Mouse (Mus musculus) gastrocnemius, postnatal 10 days (tissue): ENCODE results near the gene Sbds. TPM values are rescaled to one million over a fixed set of nuclear protein-coding genes. Genes with fewer than 3 reads are reported as not detected.

Experiments used
- DNase-seq: peaks from one replicate; pipeline ENCODE4 v3.0.0; 2021; ENCODE audit warnings: mixed read lengths
- long read RNA-seq, 2 experiments: library from polyadenylated mRNA; stranded (forward); transcript quantifications; one replicate each; pipeline ENCODE4 v2.0.0; 2021
- total RNA-seq, 2 experiments: library from RNA; stranded (reverse); gene quantifications; 2 replicates each; pipeline ENCODE4 v1.2.3; 2021

The Sbds gene
- total RNA-seq = 10 to 100 TPM; 25.8 to 31.6 TPM
- long read RNA-seq, experiment 1, transcript Sbds-201 (5 exons, 1,548 nt) = major isoform, 43 of 45 reads
- long read RNA-seq, experiment 1, partial matches to known transcripts = 0 of 45 reads
- long read RNA-seq, experiment 1, other reads (novel, unspliced or antisense) = 1 of 45 reads
- long read RNA-seq, experiment 2, transcript Sbds-201 (5 exons, 1,548 nt) = major isoform, 39 of 42 reads
- long read RNA-seq, experiment 2, partial matches to known transcripts = 2 of 42 reads
- long read RNA-seq, experiment 2, other reads (novel, unspliced or antisense) = 1 of 42 reads

- DNase-seq = peak; percentile 95
Measured at GRCm38 (mm10) chr5:130255017-130255720, at the start of gene Sbds, which contains the start of gene Tyw1. Gene Sbds, minus strand, starts transcription at chr5:130255530. Gene Tyw1, plus strand, starts transcription at chr5:130255619.

- peak; percentile 53 for DNase-seq
Measured at GRCm38 (mm10) chr5:130303611-130304010, 48.3 kb upstream of the Sbds start.

GRCm38 (mm10) chr5:130299526-130299925 is 44.2 kb upstream of the Sbds start:
- DNase-seq = no peak

GRCm38 (mm10) chr5:130298831-130299460 is 43.6 kb upstream of the Sbds start:
- no peak for DNase-seq

GRCm38 (mm10) chr5:130296071-130296470 is 40.7 kb upstream of the Sbds start:
- DNase-seq = no peak

GRCm38 (mm10) chr5:130294598-130294997 is 39.3 kb upstream of the Sbds start:
- DNase-seq = no peak

GRCm38 (mm10) chr5:130293941-130294340 is 38.6 kb upstream of the Sbds start:
- no peak for DNase-seq

- DNase-seq = no peak
Measured at GRCm38 (mm10) chr5:130292976-130293375, 37.6 kb upstream of the Sbds start.

- no peak for DNase-seq
Measured at GRCm38 (mm10) chr5:130290775-130291174, 35.4 kb upstream of the Sbds start.

GRCm38 (mm10) chr5:130290242-130290641 is 34.9 kb upstream of the Sbds start:
- no peak for DNase-seq

- DNase-seq = no peak
Measured at GRCm38 (mm10) chr5:130288106-130288505, 32.8 kb upstream of the Sbds start.

GRCm38 (mm10) chr5:130283079-130283732 is 27.9 kb upstream of the Sbds start:
- no peak for DNase-seq

GRCm38 (mm10) chr5:130278011-130278472 is 22.7 kb upstream of the Sbds start:
- no peak for DNase-seq

GRCm38 (mm10) chr5:130275509-130275908 is 20.2 kb upstream of the Sbds start:
- DNase-seq = peak; percentile 20

GRCm38 (mm10) chr5:130273046-130273445 is 17.7 kb upstream of the Sbds start:
- no peak for DNase-seq

- DNase-seq = no peak
Measured at GRCm38 (mm10) chr5:130272344-130272743, 17.0 kb upstream of the Sbds start.

- DNase-seq = no peak
Measured at GRCm38 (mm10) chr5:130268976-130269375, 13.6 kb upstream of the Sbds start.

GRCm38 (mm10) chr5:130267316-130267715 is 12.0 kb upstream of the Sbds start:
- peak; percentile 24 for DNase-seq

GRCm38 (mm10) chr5:130266651-130267050 is 11.3 kb upstream of the Sbds start:
- DNase-seq = peak; percentile 39

- DNase-seq = no peak
Measured at GRCm38 (mm10) chr5:130264433-130265005, 9.2 kb upstream of the Sbds start.

GRCm38 (mm10) chr5:130263454-130263853 is 8.1 kb upstream of the Sbds start:
- DNase-seq = no peak

- DNase-seq = no peak
Measured at GRCm38 (mm10) chr5:130257303-130257702, 2.0 kb upstream of the Sbds start.
